Mouse (Mus musculus) cerebellum, adult 11 months (tissue): ENCODE results near the gene Prrg4.
"Not testable (repeated sequence)": the region's sequence is repeated elsewhere in the genome, so short reads cannot be mapped to it uniquely, and the experiment has no call there.

ENCODE experiments used
- DNase-seq: peaks from one replicate; pipeline ENCODE4 v3.0.0; 2022

The Prrg4 gene

DNA sequence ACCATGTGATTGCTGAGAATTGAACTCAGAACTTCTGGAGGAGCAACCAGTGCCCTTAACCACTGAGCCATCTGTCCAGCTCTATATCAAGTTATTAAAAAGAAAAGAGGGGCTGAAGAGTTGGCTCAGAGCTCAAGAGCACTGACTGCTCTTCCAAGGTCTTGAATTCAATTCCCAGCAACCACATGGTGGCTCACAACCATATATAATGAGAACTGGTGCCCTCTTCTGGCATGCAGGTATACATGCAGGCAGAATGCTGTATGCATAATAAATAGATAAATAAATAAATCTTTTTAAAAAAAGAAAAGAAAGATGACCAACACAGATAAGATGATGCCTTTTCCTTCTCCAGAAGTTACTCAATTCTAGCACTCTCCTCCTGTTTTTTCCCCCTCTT, 8.7 kb downstream of the Prrg4 start:
- no peak for DNase-seq

- no peak for DNase-seq
Measured at GRCm38 (mm10) chr2:104832486-104832885, 17.2 kb downstream of the Prrg4 start.

- no peak for DNase-seq
Measured at GRCm38 (mm10) chr2:104826191-104826590, 23.5 kb downstream of the Prrg4 start.

DNA sequence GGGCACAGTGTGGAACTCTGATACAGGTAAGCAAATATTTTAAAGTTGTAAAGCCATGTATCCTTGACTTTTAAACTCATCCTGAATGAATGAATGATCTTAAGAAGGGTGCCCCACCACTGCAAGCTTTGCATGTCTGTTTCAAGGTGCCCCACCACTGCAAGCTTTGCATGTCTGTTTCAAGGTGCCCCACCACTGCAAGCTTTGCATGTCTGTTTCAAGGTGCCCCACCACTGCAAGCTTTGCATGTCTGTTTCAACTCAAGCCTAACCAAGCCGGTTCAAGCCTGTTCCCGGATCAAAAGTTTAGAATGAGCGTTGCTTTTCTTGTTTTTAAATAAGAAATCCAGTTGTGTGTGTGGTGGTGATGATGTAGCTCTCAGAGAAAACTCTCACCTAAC, 30.9 kb downstream of the Prrg4 start:
- not testable (repeated sequence) for DNase-seq

DNA sequence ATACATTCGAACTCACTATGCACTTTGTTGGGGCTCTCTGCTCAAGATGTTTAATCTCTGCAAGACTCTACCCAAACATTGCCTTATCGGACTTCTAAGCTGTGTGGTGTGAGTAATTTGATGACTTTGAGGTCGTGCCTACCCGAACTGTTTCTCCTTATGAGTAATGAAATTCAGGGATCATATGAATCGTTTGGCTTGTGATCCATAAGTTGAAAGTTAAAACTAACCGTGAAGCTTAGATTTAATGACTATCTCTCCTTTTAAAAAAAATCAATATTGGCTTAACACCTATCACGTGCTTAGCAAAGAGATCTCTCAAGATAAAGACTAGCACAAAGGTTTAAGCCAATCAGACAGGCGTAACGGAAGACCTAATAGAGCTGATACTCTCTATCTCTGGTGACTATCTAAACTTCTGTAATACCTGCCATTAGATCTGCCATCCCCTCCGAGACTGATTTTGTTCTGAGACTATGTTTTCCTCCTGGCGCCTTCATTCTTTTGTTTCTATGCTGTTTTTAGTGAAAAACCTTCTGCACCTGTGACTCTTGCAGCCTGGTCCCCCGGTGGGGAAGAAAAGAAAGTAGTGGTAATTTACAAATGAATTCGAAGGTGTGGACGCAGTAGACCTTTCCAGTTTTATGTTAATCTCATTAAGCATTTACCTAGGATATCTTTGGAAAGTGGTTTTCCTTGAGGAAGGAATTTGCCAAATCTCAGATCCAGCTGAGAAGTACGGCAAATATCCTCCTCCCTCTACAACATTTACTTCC, 31.9 kb downstream of the Prrg4 start:
- no peak for DNase-seq

- peak; percentile 90 for DNase-seq
Measured at GRCm38 (mm10) chr2:104816866-104817439, 32.7 kb downstream of the Prrg4 start.

DNA sequence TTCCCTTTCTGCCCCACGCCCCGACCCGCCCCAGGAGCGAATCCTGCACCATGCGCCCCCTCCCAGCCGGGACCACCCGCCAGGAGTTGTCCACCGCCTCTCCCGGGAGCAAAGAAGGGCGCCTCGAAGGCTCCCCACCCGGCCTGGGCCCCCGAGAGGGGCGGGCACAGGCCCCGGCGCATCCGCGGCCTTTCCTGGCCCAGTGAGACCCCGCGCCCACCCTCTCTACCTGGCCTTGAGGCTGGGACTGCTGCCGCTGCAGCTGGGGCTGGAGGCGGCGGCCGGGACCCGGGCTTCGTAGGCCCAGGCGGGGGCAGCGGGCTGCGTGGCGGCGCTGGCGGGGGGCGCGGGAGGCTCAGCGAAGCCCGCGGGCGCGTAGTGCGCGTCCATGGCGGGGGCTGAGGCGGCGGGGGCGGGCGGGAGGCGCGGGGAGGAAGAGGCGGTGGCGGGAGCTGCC, 33.3 kb downstream of the Prrg4 start, which contains the start of gene Qser1:
Qser1 (minus strand) TSS at position 390 of the 457 bp plus-strand sequence.
- DNase-seq = no peak

GRCm38 (mm10) chr2:104815561-104816370, 33.9 kb downstream of the Prrg4 start:
- DNase-seq = peak; percentile 27

DNA sequence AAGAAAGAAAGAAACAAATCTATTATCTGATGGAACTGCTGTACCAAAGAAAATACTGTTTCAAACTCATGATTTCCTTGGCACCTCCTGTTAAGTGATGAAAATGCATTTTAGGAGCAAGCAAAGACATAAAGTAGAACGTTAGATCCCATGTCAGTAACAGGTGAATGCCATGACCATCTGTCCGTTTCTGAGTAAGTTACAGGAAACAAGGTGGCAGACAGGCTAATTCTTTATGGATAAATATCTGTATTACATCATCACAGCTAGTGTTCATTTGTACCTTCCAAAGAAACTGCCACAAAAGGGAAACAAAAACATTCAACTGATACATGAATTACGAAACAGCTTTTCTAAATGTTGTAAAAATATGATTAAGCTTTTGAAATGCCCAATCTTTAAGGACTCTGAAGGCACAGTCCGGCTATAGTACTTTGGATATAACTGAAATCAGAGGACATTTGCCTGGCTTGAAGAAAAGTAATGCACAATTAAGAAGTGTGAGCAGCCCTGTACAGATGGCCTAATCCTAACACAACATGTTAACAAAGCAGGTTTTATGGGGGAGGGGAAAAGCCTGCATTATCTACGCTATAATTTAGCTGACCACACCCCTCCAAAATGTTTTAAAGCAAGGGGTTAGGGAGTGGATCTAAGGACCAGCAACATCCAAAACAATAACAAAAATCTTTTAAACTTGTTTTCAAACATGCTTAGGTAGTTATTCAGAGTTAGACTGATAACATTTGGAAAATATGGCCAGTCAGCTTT, 35.3 kb downstream of the Prrg4 start:
- DNase-seq = no peak

DNA sequence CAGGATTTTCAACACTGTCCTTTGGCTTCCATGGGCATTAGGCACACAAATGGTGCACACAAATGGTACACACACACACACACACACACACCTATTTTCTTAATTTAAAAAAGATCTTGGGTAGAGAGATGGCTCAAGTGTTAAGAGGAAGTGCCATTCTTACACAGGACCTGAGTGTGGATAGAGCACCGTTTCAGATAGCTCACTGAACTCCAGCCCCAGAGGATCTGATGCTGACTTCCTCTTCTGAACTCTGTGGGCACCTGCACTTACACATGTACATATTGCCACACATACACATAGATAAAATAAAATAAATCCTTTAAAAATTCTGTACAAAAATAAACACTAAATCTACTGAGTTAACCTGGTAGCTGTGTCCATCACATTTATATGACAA, 44.2 kb downstream of the Prrg4 start:
- DNase-seq = no peak
